Mouse (Mus musculus) adrenal gland, postnatal 10 days (tissue): ENCODE results near the gene Gm14137. TPM values are rescaled to one million over a fixed set of nuclear protein-coding genes. Genes with fewer than 3 reads are reported as not detected.

Experiments used
- total RNA-seq, 2 experiments: library from RNA; stranded (reverse); gene quantifications; 2 replicates each; pipeline ENCODE4 v1.2.3; 2021

Gm14137 gene
- total RNA-seq, 2 experiments from 2014 or later = 0.15 to 0.24 TPM

Other genes starting within 250 kb of the Gm14137 start
- 10 to 100 TPM; 11.2 to 15.0 TPM for gene Chst14, start 248.0 kb upstream of the Gm14137 start, total RNA-seq
- 10 to 100 TPM; 17.7 TPM for gene Ccdc32, start 145.1 kb upstream of the Gm14137 start, total RNA-seq
- 1 to 10 TPM; 5.0 to 5.6 TPM for gene Rpusd2, start 139.7 kb upstream of the Gm14137 start, total RNA-seq
- gene Knl1, start 127.4 kb upstream of the Gm14137 start, total RNA-seq = 1 to 10 TPM; 7.5 to 9.8 TPM
- 1 to 10 TPM; 9.1 to 9.3 TPM for gene Rad51, start 61.7 kb upstream of the Gm14137 start, total RNA-seq
- gene Rmdn3, start 17.5 kb upstream of the Gm14137 start, total RNA-seq = 10 to 100 TPM; 77.3 to 78.7 TPM
- gene Gchfr, start 6.7 kb upstream of the Gm14137 start, total RNA-seq = 10 to 100 TPM; 25.9 to 43.2 TPM
- 10 to 100 TPM; 25.1 to 33.8 TPM for gene Zfyve19, start 34.1 kb downstream of the Gm14137 start, total RNA-seq
- gene Dnajc17, start 34.3 kb downstream of the Gm14137 start, total RNA-seq = 10 to 100 TPM; 11.9 to 17.4 TPM
- not detected for gene Ppp1r14d, start 55.4 kb downstream of the Gm14137 start, total RNA-seq
- 1 to 10 TPM; 4.2 to 4.7 TPM for gene Spint1, start 62.9 kb downstream of the Gm14137 start, total RNA-seq
- under 1 TPM; 0.27 to 0.36 TPM for gene Rhov, start 96.8 kb downstream of the Gm14137 start, total RNA-seq
- gene Vps18, start 114.2 kb downstream of the Gm14137 start, total RNA-seq = 10 to 100 TPM; 16.0 to 17.7 TPM
- 10 to 100 TPM; 16.4 to 18.4 TPM for gene Dll4, start 151.3 kb downstream of the Gm14137 start, total RNA-seq
- 1 to 10 TPM; 2.4 to 5.8 TPM for gene Chac1, start 176.7 kb downstream of the Gm14137 start, total RNA-seq